Mouse (Mus musculus) liver, adult 2 months (tissue): ENCODE results near the gene Adgrd1. TPM values are rescaled to one million over a fixed set of nuclear protein-coding genes. Genes with fewer than 3 reads are reported as not detected.
"Not testable (repeated sequence)": the region's sequence is repeated elsewhere in the genome, so short reads cannot be mapped to it uniquely, and the experiment has no call there.

Experiments
- DNase-seq: peaks from one replicate; pipeline ENCODE4 v3.0.0-alpha.2; 2011; ENCODE audit warnings: low read depth, low spot score; ENCODE audit errors: extremely low read depth
- H3K27ac ChIP-seq: fragments of 200-500 bp; replicated peaks from 2 replicates; pipeline ENCODE4 v1.5.1; 2012; ENCODE audit warnings: low read depth, mild to moderate bottlenecking, control low read depth, inconsistent platforms, low read length; ENCODE audit not compliant: insufficient read depth
- H3K27me3 ChIP-seq: fragments of 200-500 bp; 2 replicates; pipeline ENCODE4 v1.6.1; 2012; ENCODE audit warnings: mild to moderate bottlenecking, moderate library complexity, low read length, inconsistent platforms; ENCODE audit not compliant: control insufficient read depth, insufficient read depth
- H3K36me3 ChIP-seq: fragments of 200-500 bp; 2 replicates; pipeline ENCODE4 v1.6.1; 2012; ENCODE audit warnings: low read length, inconsistent platforms; ENCODE audit not compliant: control insufficient read depth, insufficient read depth
- H3K4me1 ChIP-seq: fragments of 200-500 bp; 2 replicates; pipeline ENCODE4 v1.6.1; 2011; ENCODE audit warnings: low read length; ENCODE audit not compliant: control insufficient read depth, insufficient read depth
- H3K4me3 ChIP-seq: fragments of 200-500 bp; 2 replicates; pipeline ENCODE4 v1.5.1; 2011; ENCODE audit warnings: low read depth, mild to moderate bottlenecking, control low read depth, low read length, moderate library complexity; ENCODE audit not compliant: insufficient read depth
- H3K79me2 ChIP-seq: fragments of 200-500 bp; 2 replicates; pipeline ENCODE4 v1.6.1; 2012; ENCODE audit warnings: inconsistent platforms, mild to moderate bottlenecking, low read length, moderate library complexity; ENCODE audit not compliant: control insufficient read depth, insufficient read depth
- H3K9ac ChIP-seq: fragments of 200-500 bp; 2 replicates; pipeline ENCODE4 v1.6.1; 2012; ENCODE audit warnings: low read depth, mild to moderate bottlenecking, control low read depth, inconsistent platforms, low read length
- CTCF ChIP-seq: fragments of 200-500 bp; IDR thresholded peaks from 2 replicates; pipeline ENCODE4 v1.5.1; 2011; ENCODE audit warnings: low read depth, low read length, control low read depth
- POLR2A ChIP-seq: fragments of 200-500 bp; IDR thresholded peaks from 2 replicates; pipeline ENCODE4 v1.6.1; 2011; ENCODE audit warnings: low read length, control low read depth; ENCODE audit not compliant: insufficient read depth; ENCODE audit errors: extremely low read depth
- WGBS: fragments of 180-500 bp; shearing (Covaris S2); methylation state at CpG from one replicate; pipeline ENCODE4 v1.1.7; 2018; 5-methylcytosine and 5-hydroxymethylcytosine counted together
- polyA plus RNA-seq: library from polyadenylated mRNA; depleted of rRNA; stranded (reverse); fragments of >200 nt; gene quantifications from 2 replicates; pipeline ENCODE4 v1.2.3, GENCODE M21; 2012
- total RNA-seq: library from RNA; depleted of rRNA; stranded (reverse); fragments of >200 nt; gene quantifications from 2 replicates; pipeline ENCODE4 v1.2.3, GENCODE M21; 2014

Gene Adgrd1
- total and polyA plus RNA-seq, 2 experiments = 0.18 to 0.66 TPM

- no peaks in the 10 kb centered on the region for H3K36me3 ChIP-seq
- H3K79me2 ChIP-seq = no peaks in the 10 kb centered on the region
- TF ChIP-seq CTCF = no peak
- TF ChIP-seq POLR2A = no peak
- WGBS = 79% methylated on average over 15 of the region's 15 CpGs
- H3K27ac ChIP-seq = no peak overlapping the region
- no peaks in the 10 kb centered on the region for H3K27me3 ChIP-seq
- no peak overlapping the region for H3K9ac ChIP-seq
- H3K4me1 ChIP-seq = no peaks in the 10 kb centered on the region
- no peak overlapping the region for H3K4me3 ChIP-seq
- DNase-seq = no peak
These were observed 25.2 kb downstream of the Adgrd1 start for GRCm38 (mm10) chr5:129121654-129122285.

DNA sequence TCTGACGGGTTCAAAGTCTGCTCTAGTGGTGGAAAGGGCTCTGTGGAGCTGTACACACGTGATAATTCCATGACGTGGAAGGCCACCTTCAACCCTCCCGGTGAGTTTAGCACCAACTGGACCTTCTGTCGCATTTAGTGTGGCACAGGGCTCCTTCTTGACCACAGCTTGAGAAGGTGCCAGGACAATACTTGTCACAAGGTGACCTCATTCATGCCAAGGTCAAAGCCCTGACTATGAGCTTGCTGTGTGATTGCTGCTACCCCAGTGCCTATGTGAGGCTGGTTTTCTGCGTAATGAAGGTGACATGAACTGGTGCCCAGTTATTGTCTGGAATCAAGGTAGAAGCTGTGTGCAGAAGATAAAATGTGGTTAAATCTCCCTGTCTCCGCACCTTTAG is 25.9 kb downstream of the Adgrd1 start:
- no peaks in the 10 kb centered on the region for H3K4me1 ChIP-seq
- no peaks in the 10 kb centered on the region for H3K79me2 ChIP-seq
- WGBS = 82% methylated on average over 7 of the region's 7 CpGs

DNA sequence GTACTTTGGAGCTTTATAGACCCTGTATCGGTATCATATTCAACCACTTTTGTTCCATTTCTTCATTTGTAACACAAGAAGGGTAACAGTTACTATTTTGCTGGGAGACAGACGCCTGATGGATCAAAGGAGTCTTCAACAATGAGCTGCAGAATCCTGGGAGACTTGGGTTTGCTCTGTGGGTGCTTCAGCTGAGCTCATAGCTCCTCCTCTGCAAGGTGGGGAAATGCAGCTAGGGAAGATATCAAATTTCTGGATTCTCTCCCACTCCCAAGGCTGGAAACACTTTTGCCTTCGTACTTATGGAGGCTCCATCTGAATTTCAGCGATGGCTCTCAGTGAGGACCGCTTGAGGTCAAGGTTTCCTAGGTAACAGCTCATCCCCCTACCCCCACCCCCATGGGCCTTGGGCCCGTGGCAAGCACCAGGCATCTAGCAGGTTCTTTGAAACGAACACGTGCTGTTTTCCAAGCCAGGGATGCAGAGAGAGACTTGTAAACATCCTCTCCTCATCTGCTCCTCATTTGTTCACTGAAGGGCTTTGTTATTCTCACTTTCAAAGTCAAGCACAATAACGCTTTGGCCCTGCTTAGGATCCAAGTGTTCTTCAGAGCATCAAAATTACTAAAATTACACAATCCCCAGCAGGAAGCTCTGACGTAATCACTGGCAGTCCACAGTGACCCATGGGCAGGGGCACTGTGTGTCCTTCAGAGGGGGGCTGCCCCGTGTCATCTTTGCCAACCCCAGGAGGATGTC is 27.7 kb downstream of the Adgrd1 start:
- 45% methylated on average over 11 of the region's 11 CpGs for WGBS
- TF ChIP-seq POLR2A (no peak), CTCF (no peak)

More for the DNA sequence above, 25.9 kb downstream of the Adgrd1 start:
- no peak overlapping the region for H3K9ac ChIP-seq
- no peak for DNase-seq
- no peak overlapping the region for H3K27ac ChIP-seq
- H3K27me3 ChIP-seq = no peaks in the 10 kb centered on the region
- TF ChIP-seq CTCF = no peak
- TF ChIP-seq POLR2A = no peak
- H3K4me3 ChIP-seq = no peak overlapping the region
- H3K36me3 ChIP-seq = no peaks in the 10 kb centered on the region

DNA sequence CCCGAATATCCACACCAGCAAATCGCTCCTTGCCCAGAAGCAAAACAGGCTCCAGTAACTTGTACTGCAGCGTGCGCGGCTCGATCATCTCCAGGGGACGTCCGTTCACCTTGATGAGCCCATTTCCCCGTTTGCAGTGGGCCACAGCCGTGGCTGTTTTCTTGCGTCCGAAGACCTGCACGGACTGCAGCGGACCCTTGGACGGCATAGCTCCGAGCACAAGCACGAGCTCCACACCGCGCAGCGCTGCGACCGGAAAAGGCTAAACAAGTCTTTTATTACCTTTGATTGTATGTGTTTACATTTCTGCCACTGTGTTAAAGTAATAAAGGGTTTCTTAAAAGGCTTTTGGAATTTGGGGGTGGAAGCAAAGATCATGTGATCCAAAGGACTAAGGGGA is 31.8 kb downstream of the Adgrd1 start:
- WGBS = 96% methylated on average over 22 of the region's 22 CpGs
- H3K27me3 ChIP-seq, H3K9ac ChIP-seq, DNase-seq, H3K4me1 ChIP-seq, H3K79me2 ChIP-seq, H3K27ac ChIP-seq, H3K4me3 ChIP-seq, H3K36me3 ChIP-seq: not testable (repeated sequence)

More for the DNA sequence above, 27.7 kb downstream of the Adgrd1 start:
- no peaks in the 10 kb centered on the region for H3K79me2 ChIP-seq
- no peak overlapping the region for H3K27ac ChIP-seq
- no peaks in the 10 kb centered on the region for H3K4me1 ChIP-seq
- H3K4me3 ChIP-seq = no peak overlapping the region
- no peak overlapping the region for H3K9ac ChIP-seq
- no peak for DNase-seq
- no peaks in the 10 kb centered on the region for H3K36me3 ChIP-seq
- H3K27me3 ChIP-seq = no peaks in the 10 kb centered on the region

DNA sequence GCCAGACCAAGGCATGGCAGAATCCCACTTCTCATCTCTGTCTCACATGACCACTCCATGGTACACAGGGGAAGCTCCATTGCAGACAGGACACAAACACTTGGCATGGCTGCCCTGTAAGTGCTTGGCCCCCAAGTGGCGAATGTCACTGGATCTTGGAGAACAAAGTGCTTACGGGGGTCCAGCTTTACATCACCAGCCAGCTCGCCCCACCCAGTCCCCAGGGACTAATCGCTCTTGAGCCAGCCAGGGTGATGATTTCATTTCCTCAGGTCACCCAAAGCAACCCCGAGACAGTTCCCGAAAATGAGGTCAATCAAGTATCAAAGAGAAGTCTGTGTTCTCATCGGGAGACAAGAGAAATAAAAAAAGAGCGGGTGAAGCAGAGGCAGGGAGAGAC is 33.8 kb downstream of the Adgrd1 start:
- Histone ChIP-seq H3K27ac (no peak overlapping the region), H3K4me1 (no peaks in the 10 kb centered on the region), H3K4me3 (no peak overlapping the region), H3K36me3 (no peaks in the 10 kb centered on the region), H3K27me3 (no peaks in the 10 kb centered on the region), H3K79me2 (no peaks in the 10 kb centered on the region), H3K9ac (no peak overlapping the region)
- 87% methylated on average over 8 of the region's 8 CpGs for WGBS
- TF ChIP-seq POLR2A = no peak
- TF ChIP-seq CTCF = no peak
- DNase-seq = no peak

GRCm38 (mm10) chr5:129137405-129137804 is 40.9 kb downstream of the Adgrd1 start:
- H3K36me3 ChIP-seq = no peaks in the 10 kb centered on the region
- no peak for TF ChIP-seq POLR2A
- TF ChIP-seq CTCF = no peak
- no peak overlapping the region for H3K4me3 ChIP-seq
- H3K27ac ChIP-seq = no peak overlapping the region
- no peaks in the 10 kb centered on the region for H3K4me1 ChIP-seq
- DNase-seq = no peak
- 89% methylated on average over 5 of the region's 5 CpGs for WGBS
- no peak overlapping the region for H3K9ac ChIP-seq
- H3K27me3 ChIP-seq = no peaks in the 10 kb centered on the region
- no peaks in the 10 kb centered on the region for H3K79me2 ChIP-seq
